Mouse (Mus musculus) heart, postnatal 4 days (tissue): ENCODE data around the gene Olfm1. TPM values are rescaled to one million over a fixed set of nuclear protein-coding genes. Genes with fewer than 3 reads are reported as not detected.

ENCODE experiments used
- DNase-seq: peaks from one replicate; pipeline ENCODE4 v3.0.0; 2021
- total RNA-seq, 2 experiments: library from RNA; stranded (reverse); gene quantifications; 2 replicates each; pipeline ENCODE4 v1.2.3; 2021

Gene Olfm1
- total RNA-seq, 2 experiments from 2014 or later, result 10.1 to 12.5 TPM

DNA sequence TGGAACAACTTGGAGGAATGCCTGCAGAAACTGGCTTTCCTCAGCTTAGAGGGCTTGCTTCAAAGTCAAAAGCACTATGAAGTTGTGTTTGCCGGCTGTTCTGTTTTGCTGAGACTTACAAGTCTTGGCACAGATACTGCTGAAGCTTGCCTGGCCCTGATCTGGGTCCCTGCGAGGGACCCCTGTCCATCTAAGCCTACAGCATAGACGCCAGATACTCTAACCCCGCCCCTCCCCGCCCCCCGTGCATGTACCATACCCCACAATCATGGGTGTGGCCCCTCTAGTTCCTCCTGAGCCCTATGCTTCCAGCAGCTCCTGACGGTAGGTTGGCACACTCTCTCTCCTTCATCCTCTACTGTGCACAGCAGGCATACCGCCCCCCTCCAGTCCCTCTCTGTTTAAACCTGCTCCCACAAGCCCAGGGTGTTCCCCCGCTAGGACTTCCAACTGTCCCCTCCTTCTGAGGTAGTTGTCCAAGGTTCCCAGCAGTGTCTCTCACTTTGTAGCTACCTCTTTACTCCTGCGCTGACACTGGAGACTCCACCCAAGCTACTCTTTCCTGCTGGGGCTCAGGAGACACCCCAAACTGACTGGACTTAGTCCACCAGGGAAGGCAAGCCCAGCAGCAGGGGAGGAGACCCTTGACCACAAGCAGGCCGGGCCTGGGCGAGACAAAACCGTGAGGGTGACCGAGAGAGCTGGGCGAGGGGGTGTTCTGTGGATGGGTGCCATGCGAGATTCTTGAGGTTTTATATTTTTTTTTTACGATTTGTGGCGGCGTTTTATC is 12.1 kb downstream of the Olfm1 start:
- no peak for DNase-seq

GRCm38 (mm10) chr2:28205467-28205805 is 12.6 kb downstream of the Olfm1 start:
- peak; percentile 89 for DNase-seq

DNA sequence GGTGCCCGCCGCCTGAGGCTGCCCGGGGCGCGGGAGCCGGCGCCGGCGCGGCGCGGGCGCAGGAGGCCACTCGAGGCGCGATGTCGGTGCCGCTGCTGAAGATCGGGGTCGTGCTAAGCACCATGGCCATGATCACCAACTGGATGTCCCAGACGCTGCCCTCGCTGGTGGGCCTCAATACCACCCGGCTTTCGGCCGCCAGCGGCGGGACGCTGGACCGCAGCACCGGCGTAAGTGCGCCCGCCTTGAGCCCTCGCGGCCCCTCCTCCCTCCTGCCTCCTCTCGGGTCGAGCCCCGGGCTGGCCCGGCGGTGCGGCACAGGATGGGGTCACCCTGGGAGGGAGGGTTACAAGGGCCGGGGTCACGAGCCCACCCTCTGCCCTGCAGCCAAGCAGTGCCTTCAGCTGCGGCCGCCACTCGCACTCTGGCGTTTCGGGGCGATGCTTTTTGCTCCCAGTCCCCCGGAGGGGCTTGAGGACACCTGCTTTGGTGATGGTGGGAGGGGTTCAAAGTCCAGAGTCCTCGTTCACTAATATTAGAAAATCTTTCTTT is 13.2 kb downstream of the Olfm1 start:
- DNase-seq, result peak; percentile 29

DNA sequence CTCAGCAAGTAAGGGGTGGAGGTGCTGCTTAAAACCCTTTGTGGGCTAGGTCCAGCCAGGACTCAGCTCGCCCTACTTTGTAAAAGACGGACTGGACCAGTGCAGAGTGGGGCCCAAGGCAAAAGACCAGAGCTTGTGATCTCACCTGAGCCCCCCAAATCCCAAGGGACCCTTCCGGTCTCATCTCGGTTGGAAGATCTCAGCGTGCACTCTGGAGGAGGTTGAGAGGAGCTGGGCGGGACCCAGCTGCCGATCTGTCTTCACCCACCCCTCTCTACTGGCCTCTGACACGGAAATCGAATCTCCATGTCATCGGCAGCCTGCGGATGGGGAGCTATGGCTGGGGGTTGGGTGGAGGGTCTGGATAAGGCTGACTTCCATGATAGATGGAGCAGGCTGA is 13.7 kb downstream of the Olfm1 start:
- DNase-seq, result no peak

GRCm38 (mm10) chr2:28207200-28207750 is 14.5 kb downstream of the Olfm1 start:
- DNase-seq, result no peak

- no peak for DNase-seq
Observed at GRCm38 (mm10) chr2:28208130-28208745, 15.4 kb downstream of the Olfm1 start.

GRCm38 (mm10) chr2:28209211-28209610 is 16.4 kb downstream of the Olfm1 start:
- DNase-seq, result no peak

GRCm38 (mm10) chr2:28209653-28210052 is 16.9 kb downstream of the Olfm1 start:
- no peak for DNase-seq

- no peak for DNase-seq
Observed at GRCm38 (mm10) chr2:28210273-28210672, 17.5 kb downstream of the Olfm1 start.

GRCm38 (mm10) chr2:28211531-28212281 is 18.9 kb downstream of the Olfm1 start:
- DNase-seq, result no peak

DNA sequence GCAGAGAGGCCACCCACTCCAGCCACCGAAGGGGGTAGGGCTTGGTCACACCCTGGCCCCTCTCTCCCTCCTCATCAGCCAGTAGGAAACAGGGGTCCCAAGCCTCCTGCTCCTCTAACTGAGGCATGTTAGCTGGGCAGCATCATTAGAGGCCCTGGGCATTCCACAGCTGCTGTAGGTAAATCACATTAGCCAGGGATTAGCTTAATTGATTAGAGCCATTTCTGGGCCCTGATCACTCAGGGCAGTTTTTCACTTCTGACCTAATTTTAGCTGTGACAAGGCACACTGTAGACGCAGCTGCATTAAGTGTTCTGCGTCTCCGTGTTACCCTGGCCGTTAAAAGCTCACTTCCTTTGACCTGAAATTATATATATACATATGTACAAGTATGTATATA is 20.1 kb downstream of the Olfm1 start:
- no peak for DNase-seq

DNA sequence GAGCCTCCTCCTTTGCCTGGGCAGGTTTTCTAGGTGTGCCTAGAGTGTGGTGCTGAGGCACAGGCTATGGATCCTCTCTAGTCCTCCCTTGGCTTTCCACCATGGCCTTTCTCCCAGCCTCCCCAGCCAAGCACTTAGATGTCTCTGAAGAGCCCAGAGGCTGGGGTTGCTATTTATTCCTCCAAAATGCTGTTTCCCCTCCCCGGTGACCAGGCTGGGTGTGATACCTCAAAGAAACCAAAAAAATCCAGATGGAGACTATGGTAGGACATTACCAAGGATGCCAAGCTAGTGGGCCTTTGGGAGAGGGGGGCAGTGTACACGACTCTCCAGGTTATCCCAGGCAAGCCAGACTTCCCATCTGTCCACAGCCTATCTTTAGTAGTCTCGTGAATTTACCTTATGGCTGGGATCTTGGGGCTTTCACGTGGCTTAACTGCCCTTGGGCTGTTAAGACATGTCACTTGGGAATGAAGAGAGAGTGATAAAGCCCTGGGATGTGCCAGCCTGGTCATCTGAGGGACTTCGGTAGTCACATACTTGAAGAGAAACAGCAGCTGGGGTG is 23.5 kb downstream of the Olfm1 start:
- no peak for DNase-seq

GRCm38 (mm10) chr2:28217783-28218182 is 25.0 kb downstream of the Olfm1 start:
- no peak for DNase-seq

DNA sequence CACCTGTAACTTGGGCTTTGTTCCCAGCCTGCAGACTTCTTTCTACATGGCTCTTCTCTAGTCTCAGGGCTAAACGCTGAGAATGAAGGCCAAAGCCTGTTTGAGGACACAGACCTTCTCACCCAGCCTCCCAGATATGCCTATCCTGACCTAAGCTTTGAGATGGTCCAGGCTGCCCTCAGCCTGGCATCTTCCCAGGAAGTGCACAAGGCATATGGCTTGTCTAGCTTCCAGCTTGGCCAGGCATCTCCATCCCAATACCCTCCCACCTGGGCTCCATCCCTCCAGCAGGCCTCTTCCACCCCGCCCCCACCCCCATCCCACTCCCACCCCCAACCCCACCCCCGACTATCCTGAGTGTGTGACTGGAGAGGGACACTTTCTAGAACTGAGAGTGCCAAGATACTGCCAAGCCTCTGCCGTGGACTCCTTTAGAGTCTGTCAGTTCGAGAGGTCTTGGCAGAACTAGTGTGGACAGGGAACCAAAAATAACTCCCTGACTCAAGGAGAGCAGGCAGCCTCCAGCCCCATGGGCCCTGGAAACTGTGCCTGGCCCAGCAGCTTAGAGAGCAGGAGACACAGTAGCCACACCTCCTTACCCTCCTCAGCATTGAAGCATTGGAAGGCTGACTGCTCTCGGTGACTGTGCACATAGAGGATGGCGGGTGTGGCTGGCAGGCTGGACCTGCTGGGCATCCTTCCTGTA is 26.0 kb downstream of the Olfm1 start:
- DNase-seq, result peak; percentile 62

- no peak for DNase-seq
Observed at GRCm38 (mm10) chr2:28219625-28220024, 26.8 kb downstream of the Olfm1 start.

DNA sequence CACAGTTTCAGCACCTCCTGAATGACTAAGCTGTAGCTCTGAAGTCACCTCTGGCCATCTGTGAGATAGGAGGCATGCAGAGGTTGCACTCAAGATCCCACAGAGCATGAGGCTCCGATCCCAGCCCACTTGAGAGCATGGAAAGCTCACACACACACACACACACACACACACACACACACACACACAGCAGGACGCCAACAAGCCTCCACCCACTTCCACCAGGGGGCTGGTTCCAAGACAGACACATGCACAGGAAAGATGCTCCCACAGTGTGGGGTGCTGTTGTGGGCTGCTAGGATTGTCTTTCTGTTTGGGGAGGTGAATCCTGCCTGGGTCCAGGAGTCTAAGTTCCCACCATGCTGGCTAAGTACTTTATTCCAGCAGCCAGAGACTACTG is 29.0 kb downstream of the Olfm1 start:
- DNase-seq, result no peak

DNA sequence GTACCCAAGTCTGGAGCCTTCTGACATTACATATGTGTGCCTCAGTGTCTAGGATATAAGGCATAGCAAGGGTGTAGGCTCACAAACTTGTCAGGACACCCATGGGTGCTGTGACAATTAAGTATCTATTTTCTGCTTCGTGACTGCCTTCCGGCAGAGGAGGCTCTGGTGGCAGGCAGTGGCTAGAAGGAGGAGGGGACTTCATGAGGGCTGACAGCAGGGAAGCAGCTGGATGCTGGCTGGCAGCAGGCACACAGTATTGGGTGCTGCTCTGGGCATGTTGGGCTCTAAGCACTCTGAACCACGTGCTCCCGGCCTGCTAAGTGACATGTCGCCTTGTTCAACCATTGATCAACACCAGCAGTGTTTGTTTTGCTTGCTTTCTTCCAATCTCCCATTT is 32.0 kb downstream of the Olfm1 start:
- DNase-seq, result no peak

- DNase-seq, result peak; percentile 28
Observed at GRCm38 (mm10) chr2:28225906-28226305, 33.1 kb downstream of the Olfm1 start.

DNA sequence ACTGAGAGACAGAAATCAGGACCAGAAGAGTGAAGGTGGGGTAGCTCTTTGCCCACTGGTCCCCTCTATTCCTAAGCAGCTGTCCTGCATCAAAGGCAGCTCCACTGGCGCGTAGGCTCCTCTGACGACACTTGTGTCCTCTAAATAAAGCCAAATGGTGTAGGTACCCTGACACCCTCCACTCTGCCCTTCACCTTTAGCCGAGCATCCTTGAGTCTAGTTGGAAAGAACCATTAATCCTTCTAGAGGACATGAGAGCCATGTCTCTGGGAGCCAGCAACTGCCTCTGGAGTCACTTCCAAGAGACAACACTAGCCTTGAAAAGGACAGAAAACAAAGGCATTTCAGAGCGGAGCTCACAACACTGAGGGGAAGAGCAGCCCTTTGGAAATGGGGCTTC is 34.2 kb downstream of the Olfm1 start:
- DNase-seq, result no peak

- DNase-seq, result no peak
Observed at GRCm38 (mm10) chr2:28227589-28228191, 34.9 kb downstream of the Olfm1 start.

GRCm38 (mm10) chr2:28228364-28228763 is 35.6 kb downstream of the Olfm1 start:
- no peak for DNase-seq

- no peak for DNase-seq
Observed at GRCm38 (mm10) chr2:28235129-28235528, 42.3 kb downstream of the Olfm1 start.
